Mouse (Mus musculus): ENCODE results near the gene Etv5. TPM values are rescaled to one million over a fixed set of nuclear protein-coding genes. Genes with fewer than 3 reads are reported as not detected.
"Not testable (repeated sequence)": the region's sequence is repeated elsewhere in the genome, so short reads cannot be mapped to it uniquely, and the experiment has no call there.

The Etv5 gene
- total RNA-seq, 2 experiments from 2014 or later = 83.3 to 107 TPM

DNA sequence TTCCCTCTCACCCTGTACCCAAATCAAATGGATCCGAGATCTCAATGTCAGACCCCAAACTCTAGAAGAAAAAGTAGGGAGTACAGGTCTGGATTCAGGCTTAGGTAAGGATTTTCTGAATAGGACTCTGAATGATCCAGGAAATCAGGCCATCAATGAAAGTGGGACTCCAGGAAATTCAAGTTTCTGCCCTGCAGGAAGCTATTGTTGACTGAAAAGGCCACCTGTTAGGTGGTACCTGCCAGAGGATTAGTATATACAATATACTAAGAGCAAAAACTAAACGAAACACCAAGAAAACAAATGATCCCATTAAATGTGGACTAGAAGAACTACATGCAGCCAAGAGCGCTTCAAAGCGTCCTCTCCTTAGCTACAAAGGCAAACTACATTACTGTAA is 35.8 kb downstream of the Etv5 start:
- no peak for DNase-seq (ENCODE audit: low spot score in 2 of 2)
- intact Hi-C loops (cut with DNase I) = no loop called here

DNA sequence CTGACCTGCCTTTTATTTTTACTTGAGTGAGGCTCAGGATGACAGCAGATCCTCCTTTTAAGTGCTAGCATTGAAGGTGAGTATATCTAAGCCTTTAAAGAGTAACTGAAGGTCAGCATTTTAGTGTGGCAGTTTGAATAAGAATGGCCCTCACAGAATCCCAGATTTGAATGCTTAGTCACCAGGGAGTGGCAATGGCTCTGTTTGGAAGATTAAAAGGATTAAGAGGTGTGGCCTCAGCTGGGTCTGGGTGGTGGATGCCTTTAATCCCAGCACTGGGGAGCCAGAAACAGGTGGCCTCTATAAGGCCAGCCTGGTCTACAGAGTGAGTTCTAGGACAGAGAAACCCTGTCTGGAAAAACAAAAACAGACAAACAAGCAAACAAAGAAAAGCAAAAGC is 36.9 kb downstream of the Etv5 start:
- DNase-seq (ENCODE audit: low spot score in 2 of 2) = no peak
- intact Hi-C loops (cut with DNase I) = no loop called here

DNA sequence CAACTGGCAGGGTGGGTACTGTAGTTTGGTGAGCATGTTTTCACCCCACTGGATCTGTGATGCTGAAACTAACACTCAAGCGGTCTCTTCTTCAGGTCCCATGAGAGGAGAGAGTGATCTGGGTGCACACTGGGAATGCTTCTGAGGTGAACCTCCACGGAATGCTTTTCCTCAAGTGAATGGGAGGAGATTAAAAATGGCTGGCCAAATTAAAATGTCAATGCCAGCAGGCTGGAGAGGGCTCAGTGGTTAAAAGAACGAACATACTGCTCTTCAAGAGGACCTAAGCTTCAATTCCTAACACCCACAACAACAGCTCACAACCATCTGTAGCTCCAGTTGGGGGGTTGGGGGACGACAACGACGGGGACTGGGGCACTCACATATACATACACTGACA is 39.3 kb downstream of the Etv5 start:
- no peak for DNase-seq (ENCODE audit: low spot score in 2 of 2)
- intact Hi-C loops (cut with DNase I) = no loop called here

DNA sequence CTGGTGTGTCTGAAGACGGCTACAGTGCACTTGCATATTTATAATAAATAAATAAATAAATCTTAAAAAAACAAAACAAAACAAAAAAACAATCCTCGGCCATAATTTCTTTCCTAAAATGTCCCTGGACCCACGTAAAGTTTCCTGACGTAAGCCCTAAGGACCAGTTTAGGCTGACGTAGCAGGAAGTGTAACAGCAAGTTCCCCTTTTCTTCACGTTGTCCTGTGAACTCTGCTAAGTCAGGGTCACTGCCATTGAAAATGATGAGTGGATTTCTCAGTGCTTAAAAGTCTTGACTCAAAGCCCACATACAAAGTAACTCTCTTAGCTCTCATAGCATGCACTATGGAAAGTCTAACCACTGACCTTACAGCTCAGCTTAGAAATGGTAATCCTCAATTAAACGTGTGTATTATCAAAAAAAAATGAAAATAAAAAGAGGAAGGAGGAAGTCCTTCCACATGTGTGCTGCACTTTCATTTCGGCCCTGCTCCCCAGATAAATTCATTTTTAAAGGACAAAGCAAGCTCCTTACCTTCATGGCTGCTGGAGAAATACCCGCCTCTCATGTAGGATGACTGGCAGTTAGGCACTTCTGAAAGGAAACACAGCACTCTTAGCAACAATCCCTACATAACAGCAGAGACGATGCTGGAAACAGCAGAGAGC is 40.6 kb downstream of the Etv5 start:
- no peak for DNase-seq (ENCODE audit: low spot score in 2 of 2)
- intact Hi-C loops (cut with DNase I) = no loop called here

DNA sequence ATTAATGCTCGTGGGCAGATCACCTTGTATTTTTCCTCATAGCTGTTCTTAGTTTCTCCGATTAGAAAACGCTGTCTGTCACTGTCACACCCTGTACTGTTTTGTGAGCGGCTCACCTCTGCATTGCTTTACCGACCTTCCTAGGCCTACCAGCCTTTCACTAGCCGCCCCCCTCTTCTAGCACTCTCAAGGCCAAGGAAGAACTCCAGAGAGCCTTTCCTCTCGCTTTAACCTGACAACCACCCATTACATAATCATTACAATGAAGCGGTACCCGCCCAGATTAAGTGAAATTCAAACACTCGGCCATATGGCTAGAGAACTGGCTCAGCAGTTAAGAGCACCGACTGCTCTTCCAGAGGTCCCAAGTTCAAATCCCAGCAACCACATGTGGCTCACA is 41.2 kb downstream of the Etv5 start:
- DNase-seq (ENCODE audit: low spot score in 2 of 2) = no peak
- intact Hi-C loops (cut with DNase I) = no loop called here

DNA sequence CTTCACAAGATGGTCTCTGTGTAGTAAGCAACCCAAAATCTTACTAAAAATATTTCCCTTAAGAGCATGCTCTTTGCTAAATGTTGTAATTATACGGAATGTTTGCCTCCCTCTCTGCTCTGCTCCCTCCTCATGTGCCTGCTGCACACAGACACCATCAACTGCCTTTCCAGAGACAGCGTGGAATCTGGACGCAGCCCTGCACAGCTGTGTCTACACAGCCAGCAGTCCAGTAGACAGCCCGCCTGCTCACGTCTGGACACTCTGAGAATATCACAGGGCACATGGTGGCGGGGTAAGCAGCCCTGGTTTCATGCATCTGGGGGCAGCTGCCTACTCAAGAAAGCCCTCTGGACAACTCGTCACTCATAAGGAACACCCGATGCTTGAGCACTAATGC is 43.1 kb downstream of the Etv5 start:
- DNase-seq (ENCODE audit: low spot score in 2 of 2) = no peak
- intact Hi-C loops (cut with DNase I) = no loop called here

DNA sequence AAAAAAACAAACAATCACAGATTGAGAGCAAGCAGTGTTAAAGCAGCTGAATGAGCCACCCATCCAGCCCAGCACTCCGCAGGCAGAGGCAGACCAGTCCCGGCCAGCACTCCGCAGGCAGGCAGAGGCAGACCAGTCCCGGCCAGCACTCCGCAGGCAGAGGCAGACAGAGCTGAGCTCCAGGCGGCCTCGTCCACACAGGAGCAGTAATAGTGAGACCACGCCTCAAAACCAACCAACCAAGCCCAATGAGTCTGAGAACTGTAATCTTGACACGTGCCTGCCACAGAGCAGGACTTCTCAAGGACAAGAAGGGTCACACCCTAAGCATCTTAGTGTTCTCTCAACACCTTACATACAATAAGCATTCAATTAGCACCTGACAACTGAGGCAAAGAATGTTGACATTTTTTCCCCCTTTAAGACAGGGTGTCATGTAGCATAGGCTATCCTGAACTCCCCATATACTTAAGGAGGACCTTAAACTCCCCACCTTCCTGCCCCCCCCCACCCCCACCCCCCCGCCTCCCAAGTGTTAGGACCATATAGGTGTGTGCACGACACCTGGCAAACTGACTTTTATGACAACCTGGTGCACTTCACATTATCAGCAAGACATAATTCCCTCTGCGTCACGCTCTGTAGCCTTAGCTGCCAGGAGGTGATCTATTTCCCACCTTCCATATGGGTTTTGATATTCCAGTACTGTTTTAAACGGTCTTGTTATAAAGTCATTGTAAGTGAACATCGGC is 44.2 kb downstream of the Etv5 start:
- intact Hi-C loops (cut with DNase I) = no loop called here
- DNase-seq (ENCODE audit: low spot score in 2 of 2) = no peak

DNA sequence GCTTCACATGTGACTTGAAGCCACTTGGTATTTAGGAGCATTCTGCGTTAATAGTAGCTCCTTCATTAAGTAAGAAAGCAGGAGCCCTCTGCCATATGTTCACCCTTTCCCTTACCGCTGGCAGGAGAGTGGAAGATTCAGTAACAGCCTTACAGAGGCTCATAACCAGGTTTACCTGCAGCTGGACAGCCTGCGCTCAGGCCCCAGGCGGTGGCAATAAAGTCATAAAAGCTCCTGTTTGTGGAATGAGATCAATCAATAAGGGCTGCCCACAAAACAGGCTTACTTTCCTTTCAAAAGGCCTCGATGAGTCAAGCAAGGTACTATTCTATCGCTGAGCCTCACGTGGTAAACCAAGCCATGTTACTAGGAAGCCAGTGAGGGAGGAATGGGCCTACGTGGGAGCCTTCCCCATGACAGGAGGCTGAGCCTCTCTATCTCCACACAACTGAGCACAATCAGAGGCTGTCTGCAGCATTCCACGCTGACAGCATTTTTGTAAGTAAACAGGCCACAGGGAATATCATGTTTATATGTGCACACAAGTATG is 49.1 kb downstream of the Etv5 start:
- no peak for DNase-seq (ENCODE audit: low spot score in 2 of 2)
- intact Hi-C loops (cut with DNase I) = no loop called here

DNA sequence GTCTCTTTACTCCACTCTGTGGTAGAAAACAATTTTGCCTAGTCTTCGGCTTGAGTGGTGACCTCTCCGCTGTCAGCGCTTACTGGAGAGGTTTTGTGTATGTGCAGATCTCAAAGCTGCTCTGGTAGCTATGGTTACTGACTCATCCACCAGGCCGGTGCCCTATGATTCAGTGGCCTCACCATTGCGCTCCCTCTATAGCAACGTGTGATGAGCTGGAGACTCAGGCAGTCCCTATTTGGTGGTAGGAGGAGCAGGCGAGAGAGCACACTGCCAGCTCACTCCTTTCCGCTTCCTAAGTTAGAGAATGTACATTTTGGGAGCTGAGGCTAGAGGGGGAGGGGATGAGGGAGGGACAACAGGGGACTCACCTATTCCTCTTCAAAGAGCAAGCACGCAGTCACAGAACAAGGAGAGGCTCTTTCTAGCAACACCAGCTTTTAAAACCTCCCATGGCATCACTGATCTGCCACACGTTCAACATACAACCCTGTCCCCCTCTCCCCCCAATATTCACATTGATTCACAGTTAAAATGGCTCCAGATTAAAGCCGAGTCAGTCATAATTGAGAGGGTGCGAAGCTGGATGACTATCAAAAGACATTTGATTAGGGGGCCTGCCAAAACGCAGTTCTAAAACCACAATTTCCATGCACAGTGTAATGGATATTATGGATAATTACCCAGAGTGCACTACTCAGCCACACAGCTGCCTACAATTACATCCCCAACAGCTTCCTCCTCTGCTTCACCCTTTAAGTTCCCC is 50.2 kb downstream of the Etv5 start:
- DNase-seq (ENCODE audit: low spot score in 2 of 2) = peak; percentile 37 to 79
- intact Hi-C loops (cut with DNase I) = no loop called here

DNA sequence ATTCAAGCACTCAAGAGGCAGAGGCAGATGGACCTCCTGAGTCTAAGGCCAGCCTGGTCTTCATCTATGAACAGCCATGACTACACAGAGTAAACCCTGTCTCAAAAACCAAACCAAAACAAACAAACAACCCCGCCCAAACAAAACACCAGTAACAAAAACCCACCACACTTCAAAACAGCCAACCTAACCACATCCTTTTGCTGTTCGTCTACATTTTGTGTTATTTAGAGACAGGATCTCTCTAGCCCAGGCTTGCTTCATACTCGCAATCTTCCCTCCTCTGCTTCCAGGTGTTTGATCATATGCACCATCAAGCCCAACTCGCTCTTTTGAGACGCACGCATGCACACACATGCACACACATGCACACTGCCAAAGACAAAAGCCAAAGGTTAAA is 51.8 kb downstream of the Etv5 start:
- DNase-seq (ENCODE audit: low spot score in 2 of 2) = no peak
- intact Hi-C loops (cut with DNase I) = no loop called here

DNA sequence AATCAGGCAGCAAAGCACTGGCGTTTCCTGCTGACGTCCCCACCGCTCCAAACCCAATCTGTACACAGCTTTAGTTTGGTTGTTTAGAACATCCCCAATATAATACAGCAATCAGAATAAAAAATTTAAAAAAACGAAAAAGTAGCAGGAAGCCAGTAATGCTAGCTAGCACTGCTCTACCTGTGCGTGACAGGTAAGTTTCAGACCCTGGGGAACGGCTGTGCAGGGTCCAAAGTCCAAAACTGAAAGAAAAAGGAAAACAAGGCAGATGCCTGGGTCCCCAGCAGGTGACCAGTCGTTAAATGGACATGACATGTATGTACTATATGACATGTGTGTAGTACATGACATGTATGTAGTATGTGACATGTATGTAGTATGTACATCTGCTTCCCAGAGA is 57.5 kb downstream of the Etv5 start:
- intact Hi-C loops (cut with DNase I); DNase-seq (ENCODE audit: low spot score in 2 of 2): not testable (repeated sequence)

DNA sequence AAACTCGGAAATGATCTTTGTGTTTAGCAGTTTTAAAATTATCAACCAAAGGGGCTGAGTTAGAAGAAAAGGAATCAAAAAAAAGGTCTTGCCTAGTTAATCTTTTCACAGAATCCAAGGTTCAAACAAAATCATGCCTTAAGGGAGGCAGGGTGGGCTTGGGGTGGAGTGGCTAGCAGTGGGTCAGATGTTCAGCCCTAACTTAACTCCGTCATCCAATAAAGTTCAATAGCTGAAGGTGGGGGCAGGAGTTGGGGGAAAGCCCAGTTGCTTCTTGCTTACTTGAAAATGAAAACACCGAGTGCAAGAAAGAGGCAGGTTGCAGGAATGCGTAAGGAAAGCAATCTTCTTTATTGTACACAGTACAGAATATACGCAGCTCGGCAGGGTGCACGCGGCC is 58.5 kb downstream of the Etv5 start:
- intact Hi-C loops (cut with DNase I) = no loop called here
- no peak for DNase-seq (ENCODE audit: low spot score in 2 of 2)

DNA sequence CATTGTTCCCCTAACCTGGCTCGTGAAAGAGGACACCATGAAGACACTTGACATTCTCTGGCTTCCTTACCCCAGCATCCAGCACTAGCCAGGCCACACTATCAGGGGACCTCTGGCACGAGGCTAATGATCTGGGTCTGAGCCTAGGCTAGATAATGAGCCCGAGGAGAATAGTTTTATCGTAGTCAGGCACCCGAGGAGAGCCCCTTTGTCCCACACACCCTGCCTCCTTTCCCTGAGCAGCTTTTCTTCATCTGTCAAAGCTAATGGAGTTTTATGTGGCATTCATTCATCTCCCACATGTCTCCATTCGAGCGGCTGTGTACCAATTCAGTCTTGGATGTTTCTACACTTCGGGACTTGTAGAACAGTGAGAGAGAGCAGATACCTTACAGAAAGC is 59.5 kb downstream of the Etv5 start:
- DNase-seq (ENCODE audit: low spot score in 2 of 2) = no peak
- intact Hi-C loops (cut with DNase I) = no loop called here

DNA sequence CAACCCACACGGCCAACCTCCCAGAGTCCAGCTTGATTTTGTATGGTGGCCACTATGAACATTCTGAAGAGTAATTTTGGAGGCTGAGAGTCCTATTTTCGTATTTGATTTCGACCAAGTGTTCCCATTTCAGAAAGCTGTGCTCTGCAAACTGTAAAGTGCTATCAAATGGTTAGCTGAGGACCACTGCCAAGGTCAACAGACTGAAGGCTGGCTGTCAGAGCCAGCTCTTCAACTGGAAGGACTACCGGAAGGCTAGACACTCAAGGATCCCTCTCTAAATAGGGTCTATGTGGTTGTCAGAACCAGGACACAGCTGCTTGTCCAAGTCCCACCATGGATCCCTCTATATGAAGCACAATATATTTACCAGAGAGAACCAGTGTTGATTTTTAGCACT is 60.2 kb downstream of the Etv5 start:
- intact Hi-C loops (cut with DNase I) = no loop called here
- DNase-seq (ENCODE audit: low spot score in 2 of 2) = no peak

DNA sequence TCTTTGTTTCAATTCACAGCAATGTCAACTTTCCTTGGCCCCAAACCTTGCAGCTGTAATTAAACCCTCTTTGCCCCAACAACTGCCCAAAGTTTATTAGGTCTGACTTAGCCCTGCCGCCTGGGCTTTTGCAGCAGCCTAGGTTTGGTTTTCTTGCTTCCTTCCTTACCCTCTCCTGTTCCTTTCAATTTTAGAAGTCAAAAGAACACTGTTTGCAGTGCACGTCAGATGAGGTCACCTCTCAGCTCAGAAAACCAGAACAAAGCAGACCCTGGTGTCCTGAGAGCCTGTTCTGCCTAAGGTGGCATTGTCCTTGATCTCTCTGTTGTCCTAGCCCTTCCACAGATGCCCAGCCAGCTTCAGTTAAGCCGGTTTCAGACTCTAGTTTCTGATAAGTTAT is 61.8 kb downstream of the Etv5 start:
- intact Hi-C loops (cut with DNase I) = no loop called here
- DNase-seq (ENCODE audit: low spot score in 2 of 2) = no peak

DNA sequence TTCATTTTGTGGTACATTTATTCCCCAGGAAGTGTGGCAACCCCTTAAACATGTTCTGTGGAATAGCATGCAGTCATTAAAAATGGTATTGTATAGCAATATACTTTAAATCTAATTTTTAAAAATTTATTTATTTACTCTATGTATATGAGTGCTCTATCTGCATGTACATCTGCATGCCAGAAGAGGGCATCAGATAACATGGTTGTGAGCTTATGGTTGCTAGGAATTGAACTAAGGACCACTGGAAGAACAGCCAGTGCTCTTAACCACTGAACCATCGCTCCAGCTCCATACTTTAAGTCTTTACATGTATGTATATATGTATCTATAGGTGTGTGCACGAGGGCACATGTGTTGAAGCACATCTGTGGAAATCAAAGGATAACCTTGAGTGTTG is 64.6 kb downstream of the Etv5 start:
- intact Hi-C loops (cut with DNase I) = no loop called here
- DNase-seq (ENCODE audit: low spot score in 2 of 2) = no peak

DNA sequence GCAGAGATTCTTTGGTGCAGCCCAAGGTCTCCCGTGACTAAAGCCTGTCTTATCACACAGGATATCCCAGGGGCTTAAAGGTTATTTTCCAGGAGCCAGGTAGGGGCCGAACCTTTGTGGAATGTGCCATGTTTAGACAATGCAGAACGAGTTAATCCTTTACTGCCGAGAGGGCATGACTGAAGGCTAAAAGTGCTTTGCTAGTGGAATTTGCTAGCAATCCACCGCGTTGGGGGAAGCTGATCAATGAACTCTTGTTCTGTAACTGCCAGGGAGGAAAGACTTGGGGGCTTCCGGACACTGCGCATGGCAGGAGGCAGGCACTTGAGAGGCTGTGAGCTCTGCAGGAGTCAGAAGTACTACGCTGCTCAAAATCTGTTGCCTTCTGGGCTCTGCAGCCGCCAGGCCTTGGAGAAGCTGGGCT is 66.8 kb downstream of the Etv5 start:
- no peak for DNase-seq (ENCODE audit: low spot score in 2 of 2)
- intact Hi-C loops (cut with DNase I) = no loop called here

DNA sequence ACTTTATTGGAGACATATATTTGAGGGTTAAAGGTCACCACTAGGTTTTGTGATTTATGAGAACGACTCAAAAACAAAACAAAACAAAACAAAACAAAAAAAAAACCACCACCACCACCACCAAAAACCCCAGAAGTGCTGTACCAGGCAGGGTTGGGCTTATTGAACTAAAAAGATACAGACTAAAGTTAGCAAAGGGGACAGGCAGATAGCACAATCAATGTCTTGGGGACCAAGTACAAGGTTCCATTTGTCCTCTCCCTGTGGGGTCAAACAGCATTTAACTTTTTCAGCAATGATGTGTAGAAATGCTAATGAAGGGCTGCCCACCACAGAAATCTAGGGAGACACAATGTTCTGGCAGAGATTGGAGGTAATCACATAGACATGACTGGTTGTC is 67.3 kb downstream of the Etv5 start:
- intact Hi-C loops (cut with DNase I) = no loop called here
- DNase-seq (ENCODE audit: low spot score in 2 of 2) = no peak

DNA sequence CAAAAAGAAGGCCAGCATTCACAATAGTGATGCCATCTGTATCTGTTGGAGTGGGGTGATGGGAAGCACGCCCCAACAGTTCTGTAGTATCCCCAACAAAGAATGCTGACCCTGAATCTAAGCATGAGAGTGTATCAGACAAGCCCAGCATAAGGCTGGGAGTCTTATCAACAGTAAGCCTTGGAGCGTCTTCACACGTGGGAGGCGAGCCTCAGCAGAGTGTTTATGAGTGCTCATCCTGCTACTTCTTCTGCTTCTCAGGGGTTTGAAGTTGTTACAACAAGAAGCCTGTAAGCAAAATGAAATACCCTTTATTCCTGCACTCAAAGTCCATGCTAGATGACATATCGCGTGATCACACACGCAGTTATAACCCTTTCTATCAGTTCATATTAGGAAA is 72.4 kb downstream of the Etv5 start:
- intact Hi-C loops (cut with DNase I) = loop anchor here (5.0 kb wide), 1 partner anchor 40 kb away; no protein-coding TSS in a partner anchor
- DNase-seq (ENCODE audit: low spot score in 2 of 2) = peak in 1 of 2 experiments; percentile 56

DNA sequence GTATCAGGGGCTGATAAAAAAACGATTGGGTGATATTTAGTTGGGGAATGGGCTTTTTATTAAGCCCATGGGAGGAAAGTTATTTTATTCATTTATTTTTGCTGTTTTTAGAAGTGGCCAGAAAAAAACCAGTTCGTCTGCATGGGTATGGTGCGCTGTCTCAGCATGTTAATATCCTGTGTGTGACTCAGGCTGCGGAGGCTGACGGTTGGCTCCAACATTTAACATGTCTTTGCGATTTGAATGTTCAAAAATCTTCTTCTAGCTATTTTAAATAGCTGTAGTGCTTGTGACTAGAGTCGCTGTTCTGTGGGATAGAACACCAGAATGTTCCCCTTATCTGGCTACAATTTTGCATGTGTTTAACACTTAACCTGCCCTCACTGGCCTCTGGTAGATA is 73.5 kb downstream of the Etv5 start:
- intact Hi-C loops (cut with DNase I) = loop anchor here (1.0 to 5.0 kb wide), 2 partner anchors 18 to 41 kb away; no protein-coding TSS in a partner anchor
- DNase-seq (ENCODE audit: low spot score in 2 of 2) = peak; percentile 42 to 90

Measured in left cerebral cortex, postnatal 25 days (tissue).